Mouse (Mus musculus): ENCODE data around the gene Ttk. TPM values are rescaled to one million over a fixed set of nuclear protein-coding genes. Genes with fewer than 3 reads are reported as not detected.
A peak's percentile ranks its signal among the peaks of the same experiment; 100 is the strongest.

The Ttk gene
- polyA plus RNA-seq, 1 experiment from 2014 or later, result 34.7 TPM

GRCm38 (mm10) chr9:83882191-83882590, 47.7 kb downstream of the Ttk start:
- Histone ChIP-seq H3K4me1 (replicated peaks; ENCODE audit: control insufficient read depth, insufficient read depth, low read length) (no peaks in the 10 kb centered on the region), H3K4me3 (ENCODE audit: low read depth, low read length) (no peak overlapping the region), H3K4me2 (no peak overlapping the region), H3K9me3 (ENCODE audit: control insufficient read depth, low read length) (no peaks in the 10 kb centered on the region), H3K9ac (ENCODE audit: low read depth, low read length) (no peak overlapping the region), H3K36me3 (ENCODE audit: control insufficient read depth, insufficient read depth, low read length) (no peaks in the 10 kb centered on the region), H3K27me3 (replicated peaks; ENCODE audit: control insufficient read depth, insufficient read depth, low read length) (no peaks in the 10 kb centered on the region), H3K27ac (ENCODE audit: low read depth, low read length) (no peak overlapping the region)
- ATAC-seq (replicated peaks; ENCODE audit: low FRiP score) (no peak), DNase-seq (ENCODE audit: low spot score) (no peak)
- WGBS, result 77% methylated on average over 6 of the region's 6 CpGs

GRCm38 (mm10) chr9:83886149-83886548, 51.7 kb downstream of the Ttk start:
- DNase-seq (ENCODE audit: low spot score), result no peak
- H3K4me3 ChIP-seq (ENCODE audit: low read depth, low read length), result no peak overlapping the region
- ATAC-seq (replicated peaks; ENCODE audit: low FRiP score), result no peak
- H3K4me2 ChIP-seq, result no peak overlapping the region
- H3K36me3 ChIP-seq (ENCODE audit: control insufficient read depth, insufficient read depth, low read length), result no peaks in the 10 kb centered on the region
- no peaks in the 10 kb centered on the region for H3K27me3 ChIP-seq (replicated peaks; ENCODE audit: control insufficient read depth, insufficient read depth, low read length)
- H3K9ac ChIP-seq (ENCODE audit: low read depth, low read length), result no peak overlapping the region
- H3K4me1 ChIP-seq (replicated peaks; ENCODE audit: control insufficient read depth, insufficient read depth, low read length), result no peaks in the 10 kb centered on the region
- H3K27ac ChIP-seq (ENCODE audit: low read depth, low read length), result no peak overlapping the region
- H3K9me3 ChIP-seq (ENCODE audit: control insufficient read depth, low read length), result no peaks in the 10 kb centered on the region

- no peak for DNase-seq (ENCODE audit: low spot score)
- Histone ChIP-seq H3K9me3 (ENCODE audit: control insufficient read depth, low read length) (no peaks in the 10 kb centered on the region), H3K9ac (ENCODE audit: low read depth, low read length) (no peak overlapping the region), H3K36me3 (ENCODE audit: control insufficient read depth, insufficient read depth, low read length) (no peaks in the 10 kb centered on the region), H3K27ac (ENCODE audit: low read depth, low read length) (no peak overlapping the region), H3K4me1 (replicated peaks; ENCODE audit: control insufficient read depth, insufficient read depth, low read length) (no peaks in the 10 kb centered on the region), H3K4me2 (no peak overlapping the region), H3K4me3 (ENCODE audit: low read depth, low read length) (no peak overlapping the region), H3K27me3 (replicated peaks; ENCODE audit: control insufficient read depth, insufficient read depth, low read length) (no peaks in the 10 kb centered on the region)
- 83% methylated on average over 5 of the region's 5 CpGs for WGBS
- ATAC-seq (replicated peaks; ENCODE audit: low FRiP score), result no peak
Observed at GRCm38 (mm10) chr9:83888214-83888613, 53.7 kb downstream of the Ttk start.

- H3K4me3 ChIP-seq (ENCODE audit: low read depth, low read length), result no peak overlapping the region
- no peaks in the 10 kb centered on the region for H3K9me3 ChIP-seq (ENCODE audit: control insufficient read depth, low read length)
- H3K9ac ChIP-seq (ENCODE audit: low read depth, low read length), result no peak overlapping the region
- no peaks in the 10 kb centered on the region for H3K27me3 ChIP-seq (replicated peaks; ENCODE audit: control insufficient read depth, insufficient read depth, low read length)
- H3K4me1 ChIP-seq (replicated peaks; ENCODE audit: control insufficient read depth, insufficient read depth, low read length), result no peaks in the 10 kb centered on the region
- H3K4me2 ChIP-seq, result no peak overlapping the region
- no peaks in the 10 kb centered on the region for H3K36me3 ChIP-seq (ENCODE audit: control insufficient read depth, insufficient read depth, low read length)
- ATAC-seq (replicated peaks; ENCODE audit: low FRiP score), result no peak
- no peak overlapping the region for H3K27ac ChIP-seq (ENCODE audit: low read depth, low read length)
- 70% methylated on average over 8 of the region's 8 CpGs for WGBS
- no peak for DNase-seq (ENCODE audit: low spot score)
Observed at GRCm38 (mm10) chr9:83893073-83893472, 58.6 kb downstream of the Ttk start.

- Histone ChIP-seq H3K9ac (ENCODE audit: low read depth, low read length) (no peak overlapping the region), H3K4me2 (no peak overlapping the region), H3K9me3 (ENCODE audit: control insufficient read depth, low read length) (no peaks in the 10 kb centered on the region), H3K4me3 (ENCODE audit: low read depth, low read length) (no peak overlapping the region), H3K4me1 (replicated peaks; ENCODE audit: control insufficient read depth, insufficient read depth, low read length) (no peaks in the 10 kb centered on the region), H3K27me3 (replicated peaks; ENCODE audit: control insufficient read depth, insufficient read depth, low read length) (no peaks in the 10 kb centered on the region), H3K36me3 (ENCODE audit: control insufficient read depth, insufficient read depth, low read length) (no peaks in the 10 kb centered on the region), H3K27ac (ENCODE audit: low read depth, low read length) (no peak overlapping the region)
- DNase-seq (ENCODE audit: low spot score), result no peak
- 80% methylated on average over 4 of the region's 4 CpGs for WGBS
- ATAC-seq (replicated peaks; ENCODE audit: low FRiP score), result 0 out of 2 replicates have a peak, but pooled peaks have one; percentile 45
Observed at GRCm38 (mm10) chr9:83893767-83894330, 59.4 kb downstream of the Ttk start.

GRCm38 (mm10) chr9:83902086-83902485, 67.6 kb downstream of the Ttk start:
- ATAC-seq (replicated peaks; ENCODE audit: low FRiP score), result no peak
- H3K4me2 ChIP-seq, result no peak overlapping the region
- no peak overlapping the region for H3K27ac ChIP-seq (ENCODE audit: low read depth, low read length)
- no peaks in the 10 kb centered on the region for H3K4me1 ChIP-seq (replicated peaks; ENCODE audit: control insufficient read depth, insufficient read depth, low read length)
- no peak overlapping the region for H3K9ac ChIP-seq (ENCODE audit: low read depth, low read length)
- H3K36me3 ChIP-seq (ENCODE audit: control insufficient read depth, insufficient read depth, low read length), result no peaks in the 10 kb centered on the region
- WGBS, result 79% methylated on average over 2 of the region's 2 CpGs
- no peak overlapping the region for H3K4me3 ChIP-seq (ENCODE audit: low read depth, low read length)
- DNase-seq (ENCODE audit: low spot score), result no peak
- no peaks in the 10 kb centered on the region for H3K27me3 ChIP-seq (replicated peaks; ENCODE audit: control insufficient read depth, insufficient read depth, low read length)
- no peaks in the 10 kb centered on the region for H3K9me3 ChIP-seq (ENCODE audit: control insufficient read depth, low read length)

GRCm38 (mm10) chr9:83905820-83906219, 71.3 kb downstream of the Ttk start:
- no peaks in the 10 kb centered on the region for H3K9me3 ChIP-seq (ENCODE audit: control insufficient read depth, low read length)
- H3K27me3 ChIP-seq (replicated peaks; ENCODE audit: control insufficient read depth, insufficient read depth, low read length), result no peaks in the 10 kb centered on the region
- H3K4me3 ChIP-seq (ENCODE audit: low read depth, low read length), result no peak overlapping the region
- H3K9ac ChIP-seq (ENCODE audit: low read depth, low read length), result no peak overlapping the region
- 60% methylated on average over 4 of the region's 4 CpGs for WGBS
- no peak for DNase-seq (ENCODE audit: low spot score)
- H3K36me3 ChIP-seq (ENCODE audit: control insufficient read depth, insufficient read depth, low read length), result no peaks in the 10 kb centered on the region
- no peak overlapping the region for H3K27ac ChIP-seq (ENCODE audit: low read depth, low read length)
- H3K4me1 ChIP-seq (replicated peaks; ENCODE audit: control insufficient read depth, insufficient read depth, low read length), result no peaks in the 10 kb centered on the region
- H3K4me2 ChIP-seq, result no peak overlapping the region
- ATAC-seq (replicated peaks; ENCODE audit: low FRiP score), result no peak

- H3K4me3 ChIP-seq (ENCODE audit: low read depth, low read length), result no peak overlapping the region
- DNase-seq (ENCODE audit: low spot score), result no peak
- no peaks in the 10 kb centered on the region for H3K36me3 ChIP-seq (ENCODE audit: control insufficient read depth, insufficient read depth, low read length)
- H3K27ac ChIP-seq (ENCODE audit: low read depth, low read length), result no peak overlapping the region
- no peak overlapping the region for H3K4me2 ChIP-seq
- H3K4me1 ChIP-seq (replicated peaks; ENCODE audit: control insufficient read depth, insufficient read depth, low read length), result no peaks in the 10 kb centered on the region
- H3K9me3 ChIP-seq (ENCODE audit: control insufficient read depth, low read length), result no peaks in the 10 kb centered on the region
- H3K27me3 ChIP-seq (replicated peaks; ENCODE audit: control insufficient read depth, insufficient read depth, low read length), result no peaks in the 10 kb centered on the region
- 75% methylated on average over 3 of the region's 3 CpGs for WGBS
- no peak for ATAC-seq (replicated peaks; ENCODE audit: low FRiP score)
- no peak overlapping the region for H3K9ac ChIP-seq (ENCODE audit: low read depth, low read length)
Observed at GRCm38 (mm10) chr9:83907017-83907416, 72.5 kb downstream of the Ttk start.

- ATAC-seq (replicated peaks; ENCODE audit: low FRiP score), result no peak
- no peak overlapping the region for H3K4me2 ChIP-seq
Observed at GRCm38 (mm10) chr9:83909836-83910235, 75.3 kb downstream of the Ttk start.

More at GRCm38 (mm10) chr9:83909836-83910235, 75.3 kb downstream of the Ttk start:
- 81% methylated on average over 2 of the region's 2 CpGs for WGBS
- Histone ChIP-seq H3K9me3 (ENCODE audit: control insufficient read depth, low read length) (no peaks in the 10 kb centered on the region), H3K9ac (ENCODE audit: low read depth, low read length) (no peak overlapping the region), H3K4me1 (replicated peaks; ENCODE audit: control insufficient read depth, insufficient read depth, low read length) (no peaks in the 10 kb centered on the region), H3K4me3 (ENCODE audit: low read depth, low read length) (no peak overlapping the region), H3K36me3 (ENCODE audit: control insufficient read depth, insufficient read depth, low read length) (no peaks in the 10 kb centered on the region), H3K27ac (ENCODE audit: low read depth, low read length) (no peak overlapping the region), H3K27me3 (replicated peaks; ENCODE audit: control insufficient read depth, insufficient read depth, low read length) (no peaks in the 10 kb centered on the region)
- DNase-seq (ENCODE audit: low spot score), result no peak
